Mouse (Mus musculus): Measurements from ENCODE around the gene C1qtnf7. TPM values are rescaled to one million over a fixed set of nuclear protein-coding genes. Genes with fewer than 3 reads are reported as not detected.

Gene C1qtnf7
- total RNA-seq (2021), result 1 to 10 TPM in 1 of 2 experiments, under 1 TPM in 1; 0.71 to 1.3 TPM
- long read RNA-seq, experiment 1, partial matches to known transcripts, result 0 of 2 reads
- long read RNA-seq, experiment 1, other reads (novel, unspliced or antisense), result 0 of 2 reads
- long read RNA-seq, experiment 2, partial matches to known transcripts, result 0 of 3 reads
- long read RNA-seq, experiment 2, other reads (novel, unspliced or antisense), result 1 of 3 reads

DNA sequence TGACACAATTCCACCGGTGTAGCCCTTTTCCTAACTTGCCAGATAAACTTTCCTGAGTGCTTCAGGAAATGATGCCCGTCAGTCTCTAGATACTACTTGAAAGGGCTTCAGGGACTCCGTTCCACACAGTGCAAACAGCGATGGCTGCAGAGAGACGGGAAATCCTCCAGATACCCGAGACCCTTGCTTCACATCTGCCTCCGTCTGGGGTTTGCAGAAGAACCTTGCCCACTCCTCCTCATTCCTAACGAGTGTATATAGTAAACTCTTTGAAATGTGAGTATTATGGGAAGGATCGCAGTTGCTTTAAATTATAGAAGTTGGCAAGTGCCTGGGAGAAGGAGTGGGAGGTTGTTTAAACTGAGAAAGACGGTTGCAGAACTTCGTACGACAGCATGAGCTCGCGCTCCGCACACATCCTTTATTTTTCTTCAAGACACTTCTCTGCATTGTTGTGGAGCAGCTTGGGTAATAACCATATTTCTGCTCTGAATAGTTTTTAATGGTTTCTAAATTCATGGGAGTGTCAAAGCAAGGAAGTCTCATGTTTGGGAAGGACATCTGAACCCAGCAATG lies at the start of gene C1qtnf7:
TSS of gene C1qtnf7 (plus strand) at position 138 of the 576 bp plus-strand sequence.
- no peak for DNase-seq (ENCODE audit: low spot score in 2 of 2)

GRCm38 (mm10) chr5:43466762-43467161 lies 48.6 kb upstream of the C1qtnf7 start:
- DNase-seq (ENCODE audit: low spot score in 2 of 2), result no peak

- no peak for DNase-seq (ENCODE audit: low spot score in 2 of 2)
These were observed 48.1 kb upstream of the C1qtnf7 start for GRCm38 (mm10) chr5:43467214-43467613.

GRCm38 (mm10) chr5:43468937-43469336 lies 46.4 kb upstream of the C1qtnf7 start:
- DNase-seq (ENCODE audit: low spot score in 2 of 2), result no peak

GRCm38 (mm10) chr5:43477953-43478352 lies 37.4 kb upstream of the C1qtnf7 start:
- DNase-seq (ENCODE audit: low spot score in 2 of 2), result no peak

DNA sequence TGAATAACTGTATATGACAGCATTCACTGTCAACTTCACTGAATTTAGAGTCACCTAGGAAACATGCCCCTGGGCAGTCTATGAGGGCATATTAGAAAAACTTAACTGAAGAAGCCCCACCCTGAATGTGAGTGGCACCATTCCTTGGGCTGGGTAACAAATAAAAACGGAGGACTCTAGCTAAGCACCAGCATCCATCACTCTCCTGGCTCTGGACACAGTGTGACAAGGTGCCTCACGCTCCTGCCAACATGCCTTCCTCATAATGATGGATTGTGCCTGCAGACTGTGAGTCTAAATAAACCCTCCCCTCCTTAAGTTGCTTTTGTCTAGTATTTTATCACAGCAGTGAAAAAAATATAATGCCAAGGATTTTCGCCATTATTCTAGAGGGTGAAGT lies 35.3 kb upstream of the C1qtnf7 start:
- no peak for DNase-seq (ENCODE audit: low spot score in 2 of 2)

DNA sequence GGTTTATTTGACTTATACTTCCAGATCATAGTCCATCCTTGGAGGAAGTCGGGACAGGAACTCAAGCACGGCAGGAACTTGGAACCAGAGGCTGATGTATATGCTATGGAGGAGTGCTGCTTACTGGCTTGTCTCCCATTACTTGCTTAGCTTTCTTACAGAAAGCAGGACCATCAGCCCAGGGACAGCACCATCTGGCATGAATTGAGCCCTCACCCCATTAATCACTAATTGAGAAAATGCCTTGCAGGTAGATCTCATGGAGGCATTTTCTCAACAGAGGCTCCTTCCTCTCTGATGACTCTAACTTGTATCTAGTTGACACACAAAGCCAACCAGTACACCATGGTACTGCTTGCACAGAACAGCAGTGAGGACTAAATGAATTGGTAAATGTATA lies 34.6 kb upstream of the C1qtnf7 start:
- DNase-seq (ENCODE audit: low spot score in 2 of 2), result no peak

DNA sequence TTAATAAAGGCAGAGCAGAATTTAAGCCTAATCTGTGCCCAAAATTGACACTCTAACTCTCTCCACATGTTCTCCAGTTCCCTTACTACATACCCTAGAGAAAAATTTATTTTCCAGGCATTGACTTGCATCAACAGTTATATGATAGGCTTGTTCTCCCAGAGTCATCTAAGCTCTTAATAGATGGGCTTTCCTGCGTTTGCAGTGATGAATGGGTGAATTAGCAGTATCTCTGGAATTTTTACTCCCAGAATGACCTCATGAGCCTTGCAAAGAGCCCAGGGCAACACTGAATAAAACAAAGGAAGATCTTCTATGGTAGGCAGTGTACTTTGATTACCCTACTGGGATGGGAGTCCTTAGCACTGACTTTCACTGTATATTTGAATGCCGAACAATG lies 33.5 kb upstream of the C1qtnf7 start:
- DNase-seq (ENCODE audit: low spot score in 2 of 2), result no peak

- DNase-seq (ENCODE audit: low spot score in 2 of 2), result no peak
These were observed 13.5 kb upstream of the C1qtnf7 start for GRCm38 (mm10) chr5:43501887-43502286.

DNA sequence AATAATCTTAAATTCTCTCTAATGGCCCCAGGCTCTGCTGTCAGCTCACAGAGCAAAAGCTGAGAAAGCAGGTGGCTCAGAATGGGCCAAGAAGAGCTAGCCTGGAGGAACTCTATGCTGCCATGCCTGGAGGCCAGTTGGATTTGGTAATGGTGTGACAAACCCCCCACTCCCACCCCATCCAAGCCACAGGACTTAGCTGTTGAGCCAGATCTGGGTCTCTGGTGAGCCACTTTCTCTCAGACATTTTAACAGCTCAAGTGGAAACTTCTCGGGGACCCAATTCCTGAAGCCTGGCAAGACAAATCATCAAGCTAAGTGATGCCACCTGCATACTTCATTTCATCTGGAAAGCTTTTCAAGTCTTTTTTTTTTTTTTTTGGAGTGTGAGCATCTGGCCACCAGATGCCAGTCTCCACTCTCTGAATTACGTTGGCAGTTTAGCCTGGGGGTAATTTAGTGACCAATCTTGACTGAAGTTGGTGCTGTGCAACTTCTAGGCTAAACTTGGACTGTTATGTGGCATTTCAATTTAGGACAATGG lies 11.0 kb upstream of the C1qtnf7 start:
- no peak for DNase-seq (ENCODE audit: low spot score in 2 of 2)

GRCm38 (mm10) chr5:43508470-43508869 lies 6.9 kb upstream of the C1qtnf7 start:
- DNase-seq (ENCODE audit: low spot score in 2 of 2), result no peak

GRCm38 (mm10) chr5:43508892-43509291 lies 6.4 kb upstream of the C1qtnf7 start:
- no peak for DNase-seq (ENCODE audit: low spot score in 2 of 2)

- no peak for DNase-seq (ENCODE audit: low spot score in 2 of 2)
These were observed 4.2 kb upstream of the C1qtnf7 start for GRCm38 (mm10) chr5:43511126-43511525.

DNA sequence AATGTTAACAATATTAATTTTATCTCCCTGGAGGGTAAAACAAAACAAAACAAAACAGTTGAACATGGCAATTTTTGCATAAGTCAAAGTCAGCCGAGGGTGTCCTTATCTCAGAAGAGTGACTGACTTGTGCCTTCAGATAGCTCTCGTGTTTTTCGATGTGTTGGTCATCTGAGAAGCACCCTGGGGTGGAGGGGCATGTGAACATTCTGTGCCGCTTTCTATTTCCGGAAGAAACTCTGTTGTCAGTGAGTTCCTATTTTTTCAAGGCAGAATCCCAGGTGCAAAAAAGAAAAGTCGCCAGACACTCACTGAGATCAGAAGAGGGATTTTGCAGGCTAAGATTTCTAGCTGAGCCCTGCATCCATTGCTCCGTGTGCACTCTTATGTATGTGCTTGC lies 1.2 kb downstream of the C1qtnf7 start:
- no peak for DNase-seq (ENCODE audit: low spot score in 2 of 2)

DNA sequence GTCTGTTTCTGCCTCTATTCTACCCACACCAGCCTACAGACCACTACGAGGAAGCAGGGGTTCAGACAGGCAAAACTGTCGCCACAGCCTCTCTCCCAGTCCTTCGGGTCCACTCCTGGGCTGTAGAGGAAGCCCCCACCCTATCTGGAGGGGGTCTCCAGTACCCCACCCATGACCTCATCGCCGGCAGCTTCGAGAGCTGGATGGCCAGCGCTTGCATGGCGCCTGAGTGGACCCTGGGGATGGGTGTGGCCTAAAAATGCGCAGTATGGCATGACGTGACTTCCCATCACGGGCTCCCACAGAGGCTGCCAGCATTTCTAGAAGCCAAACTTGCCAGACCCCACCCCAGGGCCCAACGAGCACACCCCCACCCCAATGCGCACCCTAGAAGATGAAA lies 2.0 kb downstream of the C1qtnf7 start:
- no peak for DNase-seq (ENCODE audit: low spot score in 2 of 2)

DNA sequence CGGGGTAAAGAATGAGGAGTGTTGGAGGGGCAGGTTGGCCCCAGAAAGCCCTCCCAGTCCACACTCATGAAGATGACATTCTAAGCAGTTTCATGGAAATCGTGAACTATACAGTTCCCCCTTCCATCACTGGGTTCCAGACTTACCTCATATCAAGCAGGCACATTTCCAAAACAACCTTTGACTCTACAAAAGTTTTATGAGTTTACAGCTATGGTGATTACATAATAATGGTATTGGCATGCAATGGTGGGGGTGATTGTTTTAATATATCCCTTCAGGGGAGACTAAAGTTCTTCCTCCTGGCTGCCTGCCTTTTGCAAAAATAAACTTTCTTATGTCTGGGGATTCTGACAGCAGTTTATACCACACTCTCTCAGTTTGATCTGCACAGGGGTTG lies 4.6 kb downstream of the C1qtnf7 start:
- no peak for DNase-seq (ENCODE audit: low spot score in 2 of 2)

DNA sequence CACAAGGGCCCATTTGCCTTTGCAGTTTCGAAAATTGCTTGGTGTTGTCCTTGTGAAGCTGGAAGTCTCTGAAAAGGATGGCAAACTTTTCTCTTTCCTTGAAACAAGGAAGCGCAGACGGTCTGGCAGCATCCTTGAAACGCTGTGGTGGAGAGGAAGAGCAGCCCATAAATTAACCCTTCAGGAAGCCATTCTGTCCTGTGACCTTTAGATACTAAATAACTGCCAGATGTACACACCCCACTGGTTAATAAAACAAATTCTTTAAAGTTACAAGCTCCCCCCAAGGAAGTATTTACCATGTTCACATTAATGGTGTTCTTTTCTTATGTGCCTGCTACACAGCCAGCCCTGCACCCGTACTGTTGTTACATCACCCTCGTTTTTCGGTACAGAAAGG lies 6.0 kb downstream of the C1qtnf7 start:
- DNase-seq (ENCODE audit: low spot score in 2 of 2), result no peak

- no peak for DNase-seq (ENCODE audit: low spot score in 2 of 2)
These were observed 7.5 kb downstream of the C1qtnf7 start for GRCm38 (mm10) chr5:43522866-43523265.

GRCm38 (mm10) chr5:43526874-43527584 lies 11.7 kb downstream of the C1qtnf7 start:
- DNase-seq (ENCODE audit: low spot score in 2 of 2), result no peak

DNA sequence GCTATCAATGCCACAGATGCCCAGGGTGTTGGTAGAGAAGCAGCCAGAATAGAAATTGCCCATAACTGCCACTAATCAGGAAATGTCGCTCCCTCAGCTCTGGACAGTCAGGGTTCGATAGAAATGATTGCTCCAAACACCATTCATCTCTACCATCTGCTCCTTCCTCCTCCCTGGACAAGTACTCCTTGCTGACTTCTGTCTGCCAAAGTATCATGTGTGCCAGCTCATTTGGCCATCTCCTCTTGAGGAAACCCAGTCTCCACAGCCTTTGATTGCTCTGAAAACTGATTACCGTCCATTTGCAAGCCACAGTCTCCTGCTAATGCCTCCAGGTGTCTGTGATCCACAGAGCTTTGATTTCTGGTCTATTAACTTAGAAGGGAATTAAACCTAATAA lies 14.8 kb downstream of the C1qtnf7 start:
- no peak for DNase-seq (ENCODE audit: low spot score in 2 of 2)

GRCm38 (mm10) chr5:43530886-43531285 lies 15.5 kb downstream of the C1qtnf7 start:
- DNase-seq (ENCODE audit: low spot score in 2 of 2), result no peak
